Mouse (Mus musculus) liver, embryonic 13.5 days (tissue): ENCODE data around the gene Crxos. TPM values are rescaled to one million over a fixed set of nuclear protein-coding genes. Genes with fewer than 3 reads are reported as not detected.
A peak's percentile ranks its signal among the peaks of the same experiment; 100 is the strongest.

Experiments used
- ATAC-seq: fragments of 200-750 bp; cut with Nextera tagmentation; 2 replicates; pipeline ENCODE4 v1.8.0; 2017; ENCODE audit warnings: low read depth, mild to moderate bottlenecking, moderate number of reproducible peaks, moderate library complexity
- DNase-seq: peaks from one replicate; pipeline ENCODE4 v3.0.0; 2022
- H3K27ac ChIP-seq: fragments of 300-500 bp; sonication (generic); 2 replicates; pipeline ENCODE4 v1.5.1; 2015; ENCODE audit warnings: moderate library complexity, mild to moderate bottlenecking, inconsistent platforms
- H3K27me3 ChIP-seq: fragments of 300-500 bp; sonication (generic); 2 replicates; pipeline ENCODE4 v1.6.1; 2015; ENCODE audit warnings: mild to moderate bottlenecking, inconsistent platforms
- H3K36me3 ChIP-seq: fragments of 300-500 bp; sonication (generic); 2 replicates; pipeline ENCODE4 v1.6.1; 2015; ENCODE audit warnings: mild to moderate bottlenecking, inconsistent platforms
- H3K4me1 ChIP-seq: fragments of 300-500 bp; sonication (generic); replicated peaks from 2 replicates; pipeline ENCODE4 v1.6.1; 2015; ENCODE audit warnings: inconsistent platforms
- H3K4me2 ChIP-seq: fragments of 300-500 bp; sonication (generic); 2 replicates; pipeline ENCODE4 v1.6.1; 2015; ENCODE audit warnings: inconsistent platforms, mild to moderate bottlenecking, moderate library complexity
- H3K4me3 ChIP-seq: fragments of 300-500 bp; sonication (generic); replicated peaks from 2 replicates; pipeline ENCODE4 v1.5.1; 2015; ENCODE audit warnings: mild to moderate bottlenecking, inconsistent platforms
- H3K9ac ChIP-seq: fragments of 300-500 bp; sonication (generic); 2 replicates; pipeline ENCODE4 v1.6.1; 2015; ENCODE audit warnings: mild to moderate bottlenecking, inconsistent platforms
- H3K9me3 ChIP-seq: fragments of 300-500 bp; sonication (generic); replicated peaks from 2 replicates; pipeline ENCODE4 v1.6.1; 2016; ENCODE audit warnings: inconsistent platforms
- WGBS: fragments of 180-500 bp; shearing (Covaris S2); methylation state at CpG from one replicate; pipeline ENCODE4 v1.1.7; 2015; ENCODE audit not compliant: insufficient replicate concordance; 5-methylcytosine and 5-hydroxymethylcytosine counted together
- polyA plus RNA-seq: library from polyadenylated mRNA; unstranded; fragments of >200 nt; fragmentation: Nextera tagmentation; extraction: Ambion mirVana; gene quantifications from 2 replicates; pipeline ENCODE4 v1.2.1, GENCODE M21; 2015

The Crxos gene
- polyA plus RNA-seq, 1 experiment from 2014 or later, result not detected

GRCm38 (mm10) chr7:15922220-15922773 lies 39.9 kb downstream of the Crxos start, which contains the start of gene Selenow:
Gene Selenow (minus strand): TSS chr7:15922402.
- WGBS, result under 1% methylated on average over 33 of the region's 33 CpGs
- H3K27me3 ChIP-seq, result peaks cover 17% of the 10 kb centered on the region
- H3K36me3 ChIP-seq, result peaks cover 25% of the 10 kb centered on the region
- peak; percentile 95 for ATAC-seq
- peak; percentile 89 for DNase-seq
- peaks cover 43% of the 10 kb centered on the region for H3K4me1 ChIP-seq
- H3K9me3 ChIP-seq, result no peaks in the 10 kb centered on the region
- peak within 1 kb of the TSS; percentile 82 for H3K9ac ChIP-seq
- peak within 1 kb of the TSS; percentile 80 for H3K27ac ChIP-seq
- peak within 1 kb of the TSS; percentile 74 for H3K4me3 ChIP-seq
- H3K4me2 ChIP-seq, result peak within 1 kb of the TSS; percentile 82

- no peak overlapping the region for H3K4me2 ChIP-seq
- WGBS, result 19% methylated on average over 4 of the region's 4 CpGs
- ATAC-seq, result peak; percentile 84
Measured at GRCm38 (mm10) chr7:15929910-15930309, 47.5 kb downstream of the Crxos start.

DNA sequence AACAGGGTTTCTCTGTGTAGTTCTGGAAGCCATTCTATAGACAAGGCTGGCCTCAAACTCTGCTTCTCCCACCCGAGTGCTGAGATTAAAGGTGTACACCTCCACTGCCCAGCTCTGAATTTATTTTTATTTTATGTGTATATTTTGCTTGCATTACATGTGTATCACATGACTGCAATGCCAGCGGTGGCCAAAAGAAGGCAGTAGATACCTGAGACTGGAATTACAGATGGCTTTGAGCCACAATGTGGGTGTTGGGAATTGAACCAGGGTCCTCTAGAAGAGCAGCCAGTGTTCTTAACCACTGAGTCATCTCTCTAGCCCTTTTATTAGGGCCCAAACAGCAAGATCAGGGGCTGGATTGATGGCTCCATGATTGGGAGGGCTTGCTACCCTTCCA lies 48.1 kb downstream of the Crxos start:
- ATAC-seq (no peak), DNase-seq (no peak)
- Histone ChIP-seq H3K4me3 (no peak overlapping the region), H3K27ac (no peak overlapping the region), H3K9me3 (no peaks in the 10 kb centered on the region), H3K9ac (no peak overlapping the region), H3K27me3 (peaks cover 10% of the 10 kb centered on the region), H3K36me3 (peaks cover 2% of the 10 kb centered on the region; the same call in 1 of the 2 replicates), H3K4me1 (peaks cover 6% of the 10 kb centered on the region), H3K4me2 (no peak overlapping the region)
- 40% methylated on average over 2 of the region's 2 CpGs for WGBS

More at GRCm38 (mm10) chr7:15929910-15930309, 47.5 kb downstream of the Crxos start:
- Histone ChIP-seq H3K9me3 (no peaks in the 10 kb centered on the region), H3K27me3 (peaks cover 12% of the 10 kb centered on the region), H3K4me3 (no peak overlapping the region), H3K36me3 (no peaks in the 10 kb centered on the region), H3K4me1 (peaks cover 6% of the 10 kb centered on the region), H3K9ac (no peak overlapping the region), H3K27ac (no peak overlapping the region)
- peak; percentile 65 for DNase-seq

DNA sequence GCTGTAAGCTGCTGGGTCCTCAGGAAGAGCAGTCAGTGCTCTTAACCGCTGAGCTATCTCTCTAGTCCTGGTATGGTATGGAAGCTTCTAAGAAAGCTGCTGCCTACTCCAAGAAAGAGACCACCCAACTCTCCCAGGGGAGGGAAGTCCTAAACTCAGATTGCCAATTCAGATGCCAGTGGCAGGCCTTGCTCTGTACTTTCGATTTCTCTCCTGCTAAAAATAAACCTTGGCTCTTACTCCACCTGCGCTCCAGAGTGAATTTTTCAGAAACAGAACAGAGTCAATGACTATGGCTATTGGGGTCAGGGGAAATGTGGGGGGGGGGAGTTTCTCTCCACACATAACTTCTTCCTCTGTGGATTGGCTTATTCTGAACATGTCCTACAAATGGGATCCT lies 49.2 kb downstream of the Crxos start:
- no peak overlapping the region for H3K27ac ChIP-seq
- no peak for ATAC-seq

DNA sequence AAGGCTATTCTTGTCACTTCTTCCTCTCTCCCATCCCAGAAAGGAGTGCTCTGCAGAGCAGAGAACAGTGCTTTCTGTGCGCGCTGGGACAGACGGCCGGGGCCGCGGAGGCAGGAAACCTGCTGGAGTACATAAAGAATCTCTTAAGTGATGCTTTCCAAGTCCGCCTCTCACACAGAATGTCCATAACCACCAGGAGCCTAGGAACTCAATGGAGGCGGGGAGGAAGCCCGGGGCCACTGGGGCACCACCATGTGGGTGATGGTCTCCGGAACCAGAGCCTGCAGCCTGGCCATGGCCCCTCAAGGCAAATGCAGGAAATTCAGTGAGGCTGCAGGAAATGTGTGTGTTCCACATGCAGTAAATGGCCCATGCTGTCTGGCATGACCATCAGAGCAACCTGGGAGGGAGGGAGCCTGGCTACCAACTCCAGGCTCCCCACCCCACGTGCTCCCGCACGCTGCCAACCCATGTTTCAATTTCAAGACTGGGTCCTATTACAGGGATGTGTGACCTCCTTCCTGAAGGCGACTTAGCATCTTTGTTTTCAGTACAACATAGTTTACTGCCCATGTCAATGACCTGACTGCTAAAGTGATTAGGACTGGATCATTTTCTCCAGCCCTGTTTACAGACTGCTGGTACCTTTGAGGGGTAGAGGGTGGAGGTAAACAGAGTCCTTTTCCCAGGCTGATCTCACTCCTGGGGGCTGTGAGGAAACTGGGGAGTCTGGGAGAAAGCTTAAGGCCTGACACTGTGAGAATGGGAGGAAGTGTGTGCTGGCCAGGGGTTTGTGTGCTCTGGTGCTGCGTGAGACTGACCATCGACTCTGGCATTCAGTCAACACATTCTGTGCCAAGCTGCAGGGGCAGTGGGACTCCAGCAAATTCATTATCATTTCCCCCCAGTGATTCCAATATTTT lies 51.3 kb downstream of the Crxos start:
- 28% methylated on average over 16 of the region's 16 CpGs for WGBS
- no peak overlapping the region for H3K9ac ChIP-seq

More for the DNA sequence above, 49.2 kb downstream of the Crxos start:
- Histone ChIP-seq H3K4me1 (peaks cover 6% of the 10 kb centered on the region), H3K4me3 (no peak overlapping the region), H3K9ac (no peak overlapping the region), H3K36me3 (peaks cover 8% of the 10 kb centered on the region), H3K27me3 (peaks cover 5% of the 10 kb centered on the region), H3K9me3 (no peaks in the 10 kb centered on the region), H3K4me2 (no peak overlapping the region)
- WGBS, result 55% methylated on average over 3 of the region's 3 CpGs
- DNase-seq, result no peak

GRCm38 (mm10) chr7:15937491-15937890 lies 55.1 kb downstream of the Crxos start:
- H3K9ac ChIP-seq, result no peak overlapping the region
- no peak overlapping the region for H3K4me2 ChIP-seq
- H3K9me3 ChIP-seq, result no peaks in the 10 kb centered on the region
- H3K4me1 ChIP-seq, result no peaks in the 10 kb centered on the region
- peaks cover 67% of the 10 kb centered on the region for H3K36me3 ChIP-seq
- H3K4me3 ChIP-seq, result no peak overlapping the region
- peaks cover 5% of the 10 kb centered on the region for H3K27me3 ChIP-seq
- H3K27ac ChIP-seq, result no peak overlapping the region
- DNase-seq (no peak), ATAC-seq (no peak)
- WGBS, result 68% methylated on average over 5 of the region's 5 CpGs

More for the DNA sequence above, 51.3 kb downstream of the Crxos start:
- Histone ChIP-seq H3K4me2 (no peak overlapping the region), H3K9me3 (no peaks in the 10 kb centered on the region), H3K4me3 (no peak overlapping the region), H3K27ac (no peak overlapping the region), H3K4me1 (peaks cover 6% of the 10 kb centered on the region), H3K36me3 (peaks cover 29% of the 10 kb centered on the region), H3K27me3 (peaks cover 5% of the 10 kb centered on the region)
- no peak for DNase-seq
- ATAC-seq, result no peak

GRCm38 (mm10) chr7:15938621-15939020 lies 56.2 kb downstream of the Crxos start:
- H3K36me3 ChIP-seq, result peaks cover 78% of the 10 kb centered on the region
- H3K9me3 ChIP-seq, result no peaks in the 10 kb centered on the region
- H3K27me3 ChIP-seq, result peaks cover 1% of the 10 kb centered on the region
- no peak overlapping the region for H3K4me3 ChIP-seq
- ATAC-seq, result no peak
- 0 out of 2 replicates have a peak, but pooled peaks cover 3% of the 10 kb centered on the region for H3K4me1 ChIP-seq
- H3K9ac ChIP-seq, result no peak overlapping the region
- no peak for DNase-seq
- WGBS, result 84% methylated on average over 3 of the region's 3 CpGs
- no peak overlapping the region for H3K4me2 ChIP-seq
- no peak overlapping the region for H3K27ac ChIP-seq

GRCm38 (mm10) chr7:15944311-15944710 lies 61.9 kb downstream of the Crxos start:
- WGBS, result 94% methylated on average over 1 of the region's 1 CpGs
- peak overlapping the region; percentile 89 for H3K4me2 ChIP-seq
- H3K9me3 ChIP-seq, result no peaks in the 10 kb centered on the region
- no peak overlapping the region for H3K27ac ChIP-seq
- DNase-seq (no peak), ATAC-seq (no peak)
- H3K4me3 ChIP-seq, result peak overlapping the region; percentile 73
- peaks cover 51% of the 10 kb centered on the region for H3K4me1 ChIP-seq
- peaks cover 57% of the 10 kb centered on the region for H3K36me3 ChIP-seq
- no peaks in the 10 kb centered on the region for H3K27me3 ChIP-seq
- no peak overlapping the region; the same call in 1 of the 2 replicates for H3K9ac ChIP-seq

GRCm38 (mm10) chr7:15945211-15945610 lies 62.8 kb downstream of the Crxos start:
- WGBS, result 2% methylated on average over 8 of the region's 8 CpGs
- H3K4me1 ChIP-seq, result peaks cover 60% of the 10 kb centered on the region
- no peaks in the 10 kb centered on the region for H3K9me3 ChIP-seq
- peaks cover 5% of the 10 kb centered on the region; the same call in 1 of the 2 replicates for H3K27me3 ChIP-seq
- peak overlapping the region; percentile 78 for H3K9ac ChIP-seq
- DNase-seq (no peak), ATAC-seq (no peak)
- peaks cover 48% of the 10 kb centered on the region for H3K36me3 ChIP-seq
- H3K4me3 ChIP-seq, result peak overlapping the region; percentile 73
- peak overlapping the region; percentile 87 for H3K27ac ChIP-seq
- peak overlapping the region; percentile 89 for H3K4me2 ChIP-seq

GRCm38 (mm10) chr7:15945721-15946536 lies 63.5 kb downstream of the Crxos start, which contains the start of gene Nop53:
Gene Nop53 (minus strand): TSS chr7:15946074.
- Histone ChIP-seq H3K4me2 (peak within 1 kb of the TSS; percentile 89), H3K4me3 (peak within 1 kb of the TSS; percentile 73), H3K9ac (peak within 1 kb of the TSS; percentile 78), H3K36me3 (peaks cover 41% of the 10 kb centered on the region), H3K27ac (peak within 1 kb of the TSS; percentile 87), H3K9me3 (no peaks in the 10 kb centered on the region), H3K27me3 (peaks cover 9% of the 10 kb centered on the region; the same call in 1 of the 2 replicates), H3K4me1 (peaks cover 67% of the 10 kb centered on the region)
- DNase-seq (peak; percentile 86), ATAC-seq (peak; percentile 87)
- WGBS, result 1% methylated on average over 59 of the region's 59 CpGs
